Mouse (Mus musculus) MEL (cell line): ENCODE results near the gene Map6. TPM values are rescaled to one million over a fixed set of nuclear protein-coding genes. Genes with fewer than 3 reads are reported as not detected.

Experiments used
- DNase-seq: peaks from one replicate; pipeline ENCODE4 v3.0.0; 2011; ENCODE audit warnings: low read depth, low spot score
- H3K27ac ChIP-seq: 2 replicates; pipeline ENCODE4 v1.5.1; 2012; ENCODE audit warnings: low read depth, mild to moderate bottlenecking, control low read depth, low read length, moderate library complexity; ENCODE audit not compliant: control insufficient read depth
- H3K27me3 ChIP-seq, 2 experiments: fragments of 150-350 bp in 1 of 2; sonication (generic) in 1 of 2; 2 replicates each; pipeline ENCODE4 v1.6.1; 2012; ENCODE audit warnings: low read length in 2 of 2, mild to moderate bottlenecking in 2 of 2, improper control_type of control experiment in 1 of 2, moderate library complexity in 1 of 2; ENCODE audit not compliant: insufficient read depth in 2 of 2, control insufficient read depth in 1 of 2
- H3K36me3 ChIP-seq, 2 experiments: 2 replicates each; pipeline ENCODE4 v1.6.1; 2012 to 2014; ENCODE audit warnings: low read length in 2 of 2, improper control_type of control experiment in 1 of 2, inconsistent platforms in 1 of 2, mild to moderate bottlenecking in 1 of 2; ENCODE audit not compliant: insufficient read depth in 2 of 2, control insufficient read depth in 1 of 2
- H3K4me1 ChIP-seq, 2 experiments: fragments of 150-350 bp in 1 of 2; sonication (generic) in 1 of 2; 2 replicates each; pipeline ENCODE4 v1.6.1; 2012; ENCODE audit warnings: low read length in 2 of 2, improper control_type of control experiment in 1 of 2, mild to moderate bottlenecking in 1 of 2; ENCODE audit not compliant: insufficient read depth in 2 of 2, control insufficient read depth in 1 of 2
- H3K4me3 ChIP-seq, 2 experiments: fragments of 150-350 bp in 1 of 2; sonication (generic) in 1 of 2; 2 replicates each; pipeline ENCODE4 v1.5.1; 2012; ENCODE audit warnings: low read depth in 2 of 2, low read length in 2 of 2, mild to moderate bottlenecking in 2 of 2, moderate library complexity in 2 of 2, control low read depth in 1 of 2, improper control_type of control experiment in 1 of 2; ENCODE audit not compliant: control insufficient read depth in 1 of 2, insufficient read depth in 1 of 2
- H3K79me2 ChIP-seq: 2 replicates; pipeline ENCODE4 v1.6.1; 2012; ENCODE audit warnings: mild to moderate bottlenecking, low read length, moderate library complexity; ENCODE audit not compliant: control insufficient read depth, poor library complexity, insufficient read depth
- H3K9ac ChIP-seq: 2 replicates; pipeline ENCODE4 v1.6.1; 2012; ENCODE audit warnings: low read depth, mild to moderate bottlenecking, control low read depth, low read length, moderate library complexity; ENCODE audit not compliant: control insufficient read depth, poor library complexity, severe bottlenecking
- H3K9me3 ChIP-seq: fragments of 150-350 bp; sonication (generic); replicated peaks from 2 replicates; pipeline ENCODE4 v1.6.1; 2012; ENCODE audit warnings: mild to moderate bottlenecking, low read length, improper control_type of control experiment, moderate library complexity; ENCODE audit not compliant: insufficient read depth
- BHLHE40 ChIP-seq: IDR thresholded peaks from 2 replicates; pipeline ENCODE4 v1.6.1; 2012; ENCODE audit warnings: low read depth, mild to moderate bottlenecking, inconsistent platforms, low read length, improper control_type of control experiment, borderline replicate concordance
- CHD1 ChIP-seq: IDR thresholded peaks from 2 replicates; pipeline ENCODE4 v1.6.1; 2012; ENCODE audit warnings: low read depth, mild to moderate bottlenecking, inconsistent platforms, low read length, improper control_type of control experiment
- CHD2 ChIP-seq: IDR thresholded peaks from 2 replicates; pipeline ENCODE4 v1.6.1; 2011; ENCODE audit warnings: low read length, improper control_type of control experiment
- E2F4 ChIP-seq: IDR thresholded peaks from 2 replicates; pipeline ENCODE4 v1.6.1; 2011; ENCODE audit warnings: low read depth, low read length, improper control_type of control experiment, borderline replicate concordance
- EP300 ChIP-seq, 2 experiments: IDR thresholded peaks; 2 replicates each; pipeline ENCODE4 v1.6.1; 2011; ENCODE audit warnings: improper control_type of control experiment in 2 of 2, low read length in 2 of 2, low read depth in 1 of 2, mild to moderate bottlenecking in 1 of 2
- ETS1 ChIP-seq: IDR thresholded peaks from 2 replicates; pipeline ENCODE4 v1.6.1; 2012; ENCODE audit warnings: low read depth, mild to moderate bottlenecking, inconsistent platforms, low read length, improper control_type of control experiment, moderate library complexity
- GABPA ChIP-seq: IDR thresholded peaks from 2 replicates; pipeline ENCODE4 v1.6.1; 2012; ENCODE audit warnings: low read depth, mild to moderate bottlenecking, inconsistent platforms, low read length, improper control_type of control experiment, moderate library complexity
- HCFC1 ChIP-seq: IDR thresholded peaks from 2 replicates; pipeline ENCODE4 v1.6.1; 2012; ENCODE audit warnings: low read depth, mild to moderate bottlenecking, inconsistent platforms, low read length, improper control_type of control experiment, moderate library complexity
- JUND ChIP-seq: IDR thresholded peaks from 2 replicates; pipeline ENCODE4 v1.6.1; 2011; ENCODE audit warnings: low read depth, mild to moderate bottlenecking, improper control_type of control experiment, low read length
- MAFK ChIP-seq: IDR thresholded peaks from 2 replicates; pipeline ENCODE4 v1.6.1; 2011; ENCODE audit warnings: low read depth, mild to moderate bottlenecking, low read length, improper control_type of control experiment, borderline replicate concordance
- MEF2A ChIP-seq: IDR thresholded peaks from 2 replicates; pipeline ENCODE4 v1.6.1; 2014; ENCODE audit warnings: low read depth, mild to moderate bottlenecking, inconsistent platforms, low read length, improper control_type of control experiment; ENCODE audit not compliant: poor library complexity, insufficient replicate concordance, severe bottlenecking; ENCODE audit errors: extremely low read depth
- MYB ChIP-seq: IDR thresholded peaks from 2 replicates; pipeline ENCODE4 v1.6.1; 2011; ENCODE audit warnings: mild to moderate bottlenecking, low read depth, low read length, improper control_type of control experiment
- MYC ChIP-seq: IDR thresholded peaks from 2 replicates; pipeline ENCODE4 v1.6.1; 2011; ENCODE audit warnings: low read depth, mild to moderate bottlenecking, low read length, improper control_type of control experiment, moderate library complexity
- NELFE ChIP-seq: IDR thresholded peaks from 2 replicates; pipeline ENCODE4 v1.6.1; 2011; ENCODE audit warnings: low read depth, low read length, improper control_type of control experiment
- POLR2A ChIP-seq, 2 experiments: IDR thresholded peaks; 2 replicates each; pipeline ENCODE4 v1.6.1; 2011 to 2012; ENCODE audit warnings: low read length in 2 of 2, mild to moderate bottlenecking in 2 of 2, control low read depth in 1 of 2, improper control_type of control experiment in 1 of 2, low read depth in 1 of 2, moderate library complexity in 1 of 2; ENCODE audit not compliant: control insufficient read depth in 1 of 2, insufficient read depth in 1 of 2, poor library complexity in 1 of 2
- POLR2AphosphoS2 ChIP-seq: IDR thresholded peaks from 2 replicates; pipeline ENCODE4 v1.6.1; 2011; ENCODE audit warnings: low read length, improper control_type of control experiment
- RAD21 ChIP-seq: IDR thresholded peaks from 2 replicates; pipeline ENCODE4 v1.6.1; 2011; ENCODE audit warnings: mild to moderate bottlenecking, low read depth, low read length, improper control_type of control experiment
- RCOR1 ChIP-seq: IDR thresholded peaks from 2 replicates; pipeline ENCODE4 v1.6.1; 2012; ENCODE audit warnings: low read depth, mild to moderate bottlenecking, inconsistent platforms, low read length, improper control_type of control experiment
- SMC3 ChIP-seq: IDR thresholded peaks from 2 replicates; pipeline ENCODE4 v1.6.1; 2011; ENCODE audit warnings: low read depth, low read length, improper control_type of control experiment
- TAL1 ChIP-seq: IDR thresholded peaks from 2 replicates; pipeline ENCODE4 v1.6.1; 2012; ENCODE audit warnings: mild to moderate bottlenecking, inconsistent platforms, low read length, moderate library complexity, mixed read lengths
- TBP ChIP-seq: IDR thresholded peaks from 2 replicates; pipeline ENCODE4 v1.8.0; 2011; ENCODE audit warnings: low read depth, low read length, improper control_type of control experiment
- TCF12 ChIP-seq: IDR thresholded peaks from 2 replicates; pipeline ENCODE4 v1.6.1; 2014; ENCODE audit warnings: low read depth, mild to moderate bottlenecking, inconsistent platforms, low read length, improper control_type of control experiment, moderate library complexity
- ZC3H11A ChIP-seq: IDR thresholded peaks from 2 replicates; pipeline ENCODE4 v1.6.1; 2012; ENCODE audit warnings: low read depth, mild to moderate bottlenecking, inconsistent platforms, low read length, improper control_type of control experiment
- ZNF384 ChIP-seq: IDR thresholded peaks from 2 replicates; pipeline ENCODE4 v1.6.1; 2012; ENCODE audit warnings: low read depth, mild to moderate bottlenecking, inconsistent platforms, low read length, improper control_type of control experiment
- polyA plus RNA-seq, 2 experiments: library from polyadenylated mRNA; stranded (reverse) in 1 of 2; unstranded in 1 of 2; fragments of >175 nt in 1 of 2; fragments of >200 nt in 1 of 2; gene quantifications; 2 replicates each; pipeline versions ENCODE4 v1.2.1 to v1.2.4; 2012; ENCODE audit warnings: low replicate concordance in 2 of 2, low read depth in 1 of 2; ENCODE audit not compliant: insufficient read length in 2 of 2, insufficient read depth in 1 of 2, missing spikeins in 1 of 2
- total RNA-seq: library from RNA; depleted of rRNA; stranded (reverse); fragments of 300-350 nt; gene quantifications from 2 replicates; pipeline ENCODE4 v1.2.3, GENCODE M21; 2012

The Map6 gene
- total and polyA plus RNA-seq, 3 experiments = not detected

- H3K79me2 ChIP-seq = no peaks in the 10 kb centered on the region
- H3K4me3 ChIP-seq = no peak overlapping the region
- no peaks in the 10 kb centered on the region for H3K9me3 ChIP-seq
- H3K27ac ChIP-seq = no peak overlapping the region
- no peak for TF ChIP-seq RAD21
- TF ChIP-seq MEF2A = no peak
- no peak for TF ChIP-seq MYC
- no peak for TF ChIP-seq ETS1
- no peak for TF ChIP-seq ZC3H11A
- TF ChIP-seq TBP = no peak
- TF ChIP-seq HCFC1 = no peak
- TF ChIP-seq NELFE = no peak
- TF ChIP-seq EP300 (IDR thresholded peaks at IDR 0.05; ENCODE audit: low read depth in 1 of 2, low read length in 2 of 2) = no peak
- no peak for TF ChIP-seq RCOR1
- TF ChIP-seq CHD1 = no peak
- TF ChIP-seq JUND = no peak
- no peak for TF ChIP-seq TAL1
- no peak for TF ChIP-seq TCF12
- no peak for TF ChIP-seq MAFK
- no peak for TF ChIP-seq POLR2A (IDR thresholded peaks at IDR 0.05; ENCODE audit: control insufficient read depth in 1 of 2, insufficient read depth in 1 of 2, low read depth in 1 of 2, low read length in 2 of 2, poor library complexity in 1 of 2)
- no peak for TF ChIP-seq SMC3
- TF ChIP-seq ZNF384 = no peak
- no peaks in the 10 kb centered on the region for H3K36me3 ChIP-seq
- H3K9ac ChIP-seq = no peak overlapping the region
- peaks cover 6 to 22% of the 10 kb centered on the region in 2 experiments for H3K27me3 ChIP-seq
- H3K4me1 ChIP-seq = no peaks in the 10 kb centered on the region
- DNase-seq = no peak
Measured at GRCm38 (mm10) chr7:99340736-99341135, 73.5 kb downstream of the Map6 start.

- peaks cover 4 to 22% of the 10 kb centered on the region in 2 experiments; a peak in 3 of 4 replicates for H3K27me3 ChIP-seq
- TF ChIP-seq TAL1 (no peak), MYB (no peak), RAD21 (no peak), POLR2AphosphoS2 (no peak), RCOR1 (no peak), ETS1 (no peak), BHLHE40 (no peak), GABPA (no peak), CHD2 (no peak), MEF2A (no peak), POLR2A (IDR thresholded peaks at IDR 0.05; ENCODE audit: control insufficient read depth in 1 of 2, insufficient read depth in 1 of 2, low read depth in 1 of 2, low read length in 2 of 2, poor library complexity in 1 of 2) (no peak), E2F4 (no peak), HCFC1 (no peak), TCF12 (no peak), JUND (no peak)
- TF ChIP-seq, all 39 proteins: peak for 0
- no peaks in the 10 kb centered on the region for H3K79me2 ChIP-seq
Measured at GRCm38 (mm10) chr7:99343577-99343976, 76.3 kb downstream of the Map6 start.

More at GRCm38 (mm10) chr7:99343577-99343976, 76.3 kb downstream of the Map6 start:
- no peak overlapping the region for H3K4me3 ChIP-seq
- no peak overlapping the region for H3K27ac ChIP-seq
- no peak for DNase-seq
- no peaks in the 10 kb centered on the region for H3K4me1 ChIP-seq
- no peaks in the 10 kb centered on the region for H3K9me3 ChIP-seq
- H3K9ac ChIP-seq = no peak overlapping the region
- no peaks in the 10 kb centered on the region for H3K36me3 ChIP-seq
